Mouse (Mus musculus) megakaryocyte-erythroid progenitor cell, adult 5-6 weeks (primary cell): Measurements from ENCODE around the gene Gm17387. TPM values are rescaled to one million over a fixed set of nuclear protein-coding genes. Genes with fewer than 3 reads are reported as not detected.
A peak's percentile ranks its signal among the peaks of the same experiment; 100 is the strongest.

ENCODE experiments used
- ATAC-seq: replicated peaks from 2 replicates; pipeline ENCODE4 v1.8.0; 2016; ENCODE audit warnings: mild to moderate bottlenecking, inconsistent platforms; ENCODE audit not compliant: severe bottlenecking, poor library complexity, low FRiP score, low TSS enrichment
- total RNA-seq, 2 experiments: library from RNA; stranded (forward) in 1 of 2; stranded (reverse) in 1 of 2; fragments of 200-1000, 215-1000 nt in 1 of 2; fragments of >200 nt in 1 of 2; fragmentation: Nextera tagmentation in 1 of 2; gene quantifications; 2 replicates each; pipeline ENCODE4 v1.2.3; 2014 to 2017

Gene Gm17387
- total RNA-seq, 2 experiments from 2014 or later = not detected

DNA sequence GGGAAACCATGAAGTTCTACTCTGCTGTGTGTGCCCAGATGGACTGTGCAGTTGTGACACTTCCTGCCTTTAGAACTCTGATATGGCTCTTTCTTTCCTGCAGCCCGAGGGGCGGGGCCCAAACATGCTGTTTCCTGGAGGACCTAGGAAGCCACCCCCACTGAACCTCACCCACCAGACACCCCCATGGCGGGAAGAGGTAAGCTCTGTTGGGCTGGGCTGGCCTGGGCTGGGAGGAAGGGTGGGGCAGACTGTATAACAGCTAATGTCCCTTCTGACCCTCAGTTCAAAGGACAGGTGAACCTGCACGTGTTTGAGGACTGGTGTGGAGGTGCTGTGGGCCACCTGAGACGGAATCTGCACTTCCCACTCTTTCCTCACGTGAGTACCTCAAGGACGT, 35.2 kb downstream of the Gm17387 start:
- no peak for ATAC-seq

GRCm38 (mm10) chr7:141064576-141064975, 35.6 kb downstream of the Gm17387 start:
- no peak for ATAC-seq

GRCm38 (mm10) chr7:141068351-141068750, 39.4 kb downstream of the Gm17387 start:
- ATAC-seq = no peak

DNA sequence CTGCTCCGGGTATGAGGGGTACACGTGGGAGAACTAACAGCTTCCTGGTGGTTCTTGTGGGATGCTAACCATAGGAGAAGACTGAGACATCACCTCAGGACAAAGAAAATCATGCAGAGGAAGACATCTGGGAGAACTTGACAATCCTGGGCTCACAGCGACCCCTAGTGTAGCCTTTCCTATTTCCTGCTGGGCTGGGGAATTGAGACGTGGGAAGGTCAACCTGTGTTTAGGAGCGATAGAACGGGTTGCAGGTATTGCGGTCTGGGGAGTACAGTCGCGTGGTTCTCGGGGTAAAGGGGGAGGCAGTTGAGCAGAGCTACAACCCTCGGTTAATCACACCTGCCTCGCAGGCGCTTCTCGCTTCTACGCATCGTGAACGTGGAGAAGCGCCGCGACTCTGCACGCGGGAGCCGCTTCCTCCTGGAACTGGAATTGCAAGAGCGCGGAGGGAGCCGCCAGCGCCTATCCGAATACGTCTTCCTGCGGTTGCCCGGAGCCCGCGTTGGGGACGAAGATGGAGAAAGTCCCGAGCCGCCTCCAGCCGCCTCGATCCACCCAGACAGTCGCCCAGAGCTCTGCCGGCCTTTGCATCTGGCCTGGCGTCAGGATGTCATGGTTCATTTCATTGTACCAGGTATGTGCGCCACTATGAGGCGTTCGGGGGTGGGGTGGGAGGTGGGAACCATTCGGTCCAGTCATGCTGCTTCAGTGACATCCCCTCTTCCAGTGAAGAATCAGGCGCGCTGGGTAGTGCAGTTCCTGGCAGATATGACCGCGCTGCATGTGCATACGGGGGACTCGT, 41.3 kb downstream of the Gm17387 start:
- ATAC-seq = peak; percentile 51

DNA sequence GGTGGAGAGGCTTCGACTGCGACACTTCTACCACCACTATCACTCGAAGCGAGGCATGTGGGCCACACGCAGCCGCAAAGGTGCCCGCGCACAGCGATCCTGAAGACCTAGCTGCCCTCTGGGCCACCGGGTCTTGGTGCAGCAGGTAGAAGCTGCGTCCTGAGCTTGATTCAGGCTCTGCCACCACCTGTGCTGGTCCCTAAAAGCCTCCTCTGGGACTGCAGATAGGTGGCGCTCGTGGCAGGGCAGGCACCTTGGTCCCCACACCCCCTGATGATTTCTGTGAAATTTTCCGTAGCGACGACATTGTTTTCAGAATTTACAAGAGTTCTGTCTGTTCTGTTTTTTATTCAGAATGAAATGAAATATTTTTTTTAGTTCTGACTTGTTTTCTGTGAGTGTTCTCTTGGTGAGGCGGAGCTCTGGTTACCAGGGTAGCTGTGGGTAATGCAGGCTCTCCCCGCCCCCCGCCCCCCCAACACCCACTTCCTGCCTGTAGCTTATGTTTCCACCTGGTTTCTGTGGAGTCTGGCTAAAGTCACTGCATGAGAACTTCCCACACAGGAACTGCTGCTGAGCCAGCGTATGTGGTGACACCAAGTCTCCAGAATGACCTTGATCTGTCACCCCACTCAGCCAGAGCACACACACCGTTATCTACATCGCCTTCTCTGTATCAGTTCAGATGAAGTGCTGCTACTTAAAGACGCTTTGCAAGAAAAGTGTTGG, 43.2 kb downstream of the Gm17387 start:
- peak; percentile 60 for ATAC-seq

- no peak for ATAC-seq
Observed at GRCm38 (mm10) chr7:141073782-141074181, 44.9 kb downstream of the Gm17387 start.

- no peak for ATAC-seq
Observed at GRCm38 (mm10) chr7:141077841-141078240, 48.9 kb downstream of the Gm17387 start, which contains the start of gene Pkp3. Pkp3 (plus strand) TSS chr7:141078218.

DNA sequence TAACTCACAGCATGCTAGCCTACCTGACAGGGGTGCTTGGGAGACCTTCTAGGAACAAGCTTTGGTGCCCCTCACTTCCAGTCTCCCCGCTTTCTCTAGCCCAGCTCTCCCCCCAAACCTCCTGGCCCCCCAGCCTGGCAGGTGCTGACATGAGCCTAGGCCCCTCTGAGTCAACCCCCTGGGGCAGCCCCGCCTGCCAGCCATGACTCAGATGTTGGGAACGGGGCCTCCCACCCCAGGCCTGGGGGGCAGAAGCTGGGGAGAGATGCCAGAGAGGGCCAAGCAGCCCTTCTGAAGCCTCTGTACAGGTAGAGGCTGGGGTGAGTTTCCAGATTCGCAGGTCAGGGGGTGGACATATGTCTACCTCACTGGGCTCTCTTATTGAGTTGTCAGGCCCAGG, 49.9 kb downstream of the Gm17387 start:
- no peak for ATAC-seq

Other genes with a start within 250 kb of the Gm17387 start
Only the 30 nearest of the 32 such genes appear.
- gene Zfp941, start 207.0 kb upstream of the Gm17387 start, total RNA-seq (2014; fragmentation: Nextera tagmentation) = 4.0 TPM in 1 of 2 replicates, not detected in the other
- gene Zfp941, start 207.0 kb upstream of the Gm17387 start, total RNA-seq (2017) = 0.56 and 2.7 TPM in 2 replicates
- gene Urah, start 194.1 kb upstream of the Gm17387 start, total RNA-seq (2014; fragmentation: Nextera tagmentation) = not detected in 2 replicates
- gene Urah, start 194.1 kb upstream of the Gm17387 start, total RNA-seq (2017) = not detected in 2 replicates
- gene Scgb1c1, start 183.6 kb upstream of the Gm17387 start, total RNA-seq (2014; fragmentation: Nextera tagmentation) = not detected in 2 replicates
- not detected in 2 replicates for gene Scgb1c1, start 183.6 kb upstream of the Gm17387 start, total RNA-seq (2017)
- not detected in 2 replicates for gene Odf3, start 181.3 kb upstream of the Gm17387 start, total RNA-seq (2014; fragmentation: Nextera tagmentation)
- not detected in 2 replicates for gene Odf3, start 181.3 kb upstream of the Gm17387 start, total RNA-seq (2017)
- gene Gm45785, start 172.8 kb upstream of the Gm17387 start, total RNA-seq (2014; fragmentation: Nextera tagmentation) = not detected in 2 replicates
- 3.0 TPM in 1 of 2 replicates, not detected in the other for gene Gm45785, start 172.8 kb upstream of the Gm17387 start, total RNA-seq (2017)
- 30.0 and 44.3 TPM in 2 replicates for gene Ric8a, start 172.2 kb upstream of the Gm17387 start, total RNA-seq (2014; fragmentation: Nextera tagmentation)
- 19.2 and 27.5 TPM in 2 replicates for gene Ric8a, start 172.2 kb upstream of the Gm17387 start, total RNA-seq (2017)
- gene Bet1l, start 171.6 kb upstream of the Gm17387 start, total RNA-seq (2014; fragmentation: Nextera tagmentation) = 12.9 and 14.5 TPM in 2 replicates
- gene Bet1l, start 171.6 kb upstream of the Gm17387 start, total RNA-seq (2017) = 12.8 and 16.1 TPM in 2 replicates
- 86.3 and 118 TPM in 2 replicates for gene Psmd13, start 147.2 kb upstream of the Gm17387 start, total RNA-seq (2014; fragmentation: Nextera tagmentation)
- 169 and 203 TPM in 2 replicates for gene Psmd13, start 147.2 kb upstream of the Gm17387 start, total RNA-seq (2017)
- 27.7 and 32.4 TPM in 2 replicates for gene Sirt3, start 146.8 kb upstream of the Gm17387 start, total RNA-seq (2014; fragmentation: Nextera tagmentation)
- gene Sirt3, start 146.8 kb upstream of the Gm17387 start, total RNA-seq (2017) = 18.2 and 23.4 TPM in 2 replicates
- gene Cox8b, start 128.7 kb upstream of the Gm17387 start, total RNA-seq (2014; fragmentation: Nextera tagmentation) = not detected in 2 replicates
- not detected in 2 replicates for gene Cox8b, start 128.7 kb upstream of the Gm17387 start, total RNA-seq (2017)
- 0.52 TPM in 1 of 2 replicates, not detected in the other for gene Nlrp6, start 108.2 kb upstream of the Gm17387 start, total RNA-seq (2014; fragmentation: Nextera tagmentation)
- not detected in 2 replicates for gene Nlrp6, start 108.2 kb upstream of the Gm17387 start, total RNA-seq (2017)
- gene Pgghg, start 87.7 kb upstream of the Gm17387 start, total RNA-seq (2014; fragmentation: Nextera tagmentation) = 12.2 and 18.7 TPM in 2 replicates
- gene Pgghg, start 87.7 kb upstream of the Gm17387 start, total RNA-seq (2017) = 6.1 and 7.2 TPM in 2 replicates
- 0.55 TPM in 1 of 2 replicates, not detected in the other for gene Ifitm5, start 78.8 kb upstream of the Gm17387 start, total RNA-seq (2014; fragmentation: Nextera tagmentation)
- gene Ifitm5, start 78.8 kb upstream of the Gm17387 start, total RNA-seq (2017) = 2.4 TPM in 1 of 2 replicates, not detected in the other
- not detected in 2 replicates for gene Gm45717, start 73.2 kb upstream of the Gm17387 start, total RNA-seq (2014; fragmentation: Nextera tagmentation)
- gene Gm45717, start 73.2 kb upstream of the Gm17387 start, total RNA-seq (2017) = not detected in 2 replicates
- 285 and 292 TPM in 2 replicates for gene Ifitm2, start 73.1 kb upstream of the Gm17387 start, total RNA-seq (2014; fragmentation: Nextera tagmentation)
- 265 and 278 TPM in 2 replicates for gene Ifitm2, start 73.1 kb upstream of the Gm17387 start, total RNA-seq (2017)
- 37.2 and 54.3 TPM in 2 replicates for gene Ifitm1, start 61.9 kb upstream of the Gm17387 start, total RNA-seq (2014; fragmentation: Nextera tagmentation)
- 20.9 and 50.8 TPM in 2 replicates for gene Ifitm1, start 61.9 kb upstream of the Gm17387 start, total RNA-seq (2017)
- 53.9 and 67.3 TPM in 2 replicates for gene Ifitm3, start 18.4 kb upstream of the Gm17387 start, total RNA-seq (2014; fragmentation: Nextera tagmentation)
- gene Ifitm3, start 18.4 kb upstream of the Gm17387 start, total RNA-seq (2017) = 54.1 and 55.3 TPM in 2 replicates
- gene Ifitm6, start 11.2 kb upstream of the Gm17387 start, total RNA-seq (2014; fragmentation: Nextera tagmentation) = not detected in 2 replicates
- gene Ifitm6, start 11.2 kb upstream of the Gm17387 start, total RNA-seq (2017) = 25.3 TPM in 1 of 2 replicates, not detected in the other
- 0.20 and 0.70 TPM in 2 replicates for gene B4galnt4, start 32.0 kb downstream of the Gm17387 start, total RNA-seq (2014; fragmentation: Nextera tagmentation)
- gene B4galnt4, start 32.0 kb downstream of the Gm17387 start, total RNA-seq (2017) = not detected in 2 replicates
- gene Pkp3, start 49.1 kb downstream of the Gm17387 start, total RNA-seq (2014; fragmentation: Nextera tagmentation) = 0.17 and 11.2 TPM in 2 replicates
- 2.8 TPM in 1 of 2 replicates, not detected in the other for gene Pkp3, start 49.1 kb downstream of the Gm17387 start, total RNA-seq (2017)
- gene Sigirr, start 71.4 kb downstream of the Gm17387 start, total RNA-seq (2014; fragmentation: Nextera tagmentation) = 14.0 and 24.8 TPM in 2 replicates
- 7.1 and 13.0 TPM in 2 replicates for gene Sigirr, start 71.4 kb downstream of the Gm17387 start, total RNA-seq (2017)
- not detected in 2 replicates for gene Ano9, start 88.7 kb downstream of the Gm17387 start, total RNA-seq (2014; fragmentation: Nextera tagmentation)
- not detected in 2 replicates for gene Ano9, start 88.7 kb downstream of the Gm17387 start, total RNA-seq (2017)
- 59.0 and 64.0 TPM in 2 replicates for gene Ptdss2, start 93.3 kb downstream of the Gm17387 start, total RNA-seq (2014; fragmentation: Nextera tagmentation)
- 14.0 and 21.1 TPM in 2 replicates for gene Ptdss2, start 93.3 kb downstream of the Gm17387 start, total RNA-seq (2017)
- gene Rnh1, start 143.7 kb downstream of the Gm17387 start, total RNA-seq (2014; fragmentation: Nextera tagmentation) = 43.7 and 54.2 TPM in 2 replicates
- gene Rnh1, start 143.7 kb downstream of the Gm17387 start, total RNA-seq (2017) = 20.7 and 30.4 TPM in 2 replicates
- 73.1 and 108 TPM in 2 replicates for gene Hras, start 164.9 kb downstream of the Gm17387 start, total RNA-seq (2014; fragmentation: Nextera tagmentation)
- gene Hras, start 164.9 kb downstream of the Gm17387 start, total RNA-seq (2017) = 30.1 and 48.6 TPM in 2 replicates
- gene Lrrc56, start 165.0 kb downstream of the Gm17387 start, total RNA-seq (2014; fragmentation: Nextera tagmentation) = 4.3 and 6.1 TPM in 2 replicates
- 0.28 and 0.88 TPM in 2 replicates for gene Lrrc56, start 165.0 kb downstream of the Gm17387 start, total RNA-seq (2017)
- not detected in 2 replicates for gene Lmntd2, start 184.9 kb downstream of the Gm17387 start, total RNA-seq (2014; fragmentation: Nextera tagmentation)
- gene Lmntd2, start 184.9 kb downstream of the Gm17387 start, total RNA-seq (2017) = not detected in 2 replicates
- gene Rassf7, start 186.7 kb downstream of the Gm17387 start, total RNA-seq (2014; fragmentation: Nextera tagmentation) = 3.1 and 6.4 TPM in 2 replicates
- 3.4 and 4.6 TPM in 2 replicates for gene Rassf7, start 186.7 kb downstream of the Gm17387 start, total RNA-seq (2017)
- gene Phrf1, start 199.7 kb downstream of the Gm17387 start, total RNA-seq (2014; fragmentation: Nextera tagmentation) = 114 and 119 TPM in 2 replicates
- 53.9 and 79.3 TPM in 2 replicates for gene Phrf1, start 199.7 kb downstream of the Gm17387 start, total RNA-seq (2017)
- gene Irf7, start 237.3 kb downstream of the Gm17387 start, total RNA-seq (2014; fragmentation: Nextera tagmentation) = 6.4 and 27.5 TPM in 2 replicates
- 9.7 and 9.9 TPM in 2 replicates for gene Irf7, start 237.3 kb downstream of the Gm17387 start, total RNA-seq (2017)